Mouse (Mus musculus): ENCODE results near the gene Ppara.

Gene Ppara

DNA sequence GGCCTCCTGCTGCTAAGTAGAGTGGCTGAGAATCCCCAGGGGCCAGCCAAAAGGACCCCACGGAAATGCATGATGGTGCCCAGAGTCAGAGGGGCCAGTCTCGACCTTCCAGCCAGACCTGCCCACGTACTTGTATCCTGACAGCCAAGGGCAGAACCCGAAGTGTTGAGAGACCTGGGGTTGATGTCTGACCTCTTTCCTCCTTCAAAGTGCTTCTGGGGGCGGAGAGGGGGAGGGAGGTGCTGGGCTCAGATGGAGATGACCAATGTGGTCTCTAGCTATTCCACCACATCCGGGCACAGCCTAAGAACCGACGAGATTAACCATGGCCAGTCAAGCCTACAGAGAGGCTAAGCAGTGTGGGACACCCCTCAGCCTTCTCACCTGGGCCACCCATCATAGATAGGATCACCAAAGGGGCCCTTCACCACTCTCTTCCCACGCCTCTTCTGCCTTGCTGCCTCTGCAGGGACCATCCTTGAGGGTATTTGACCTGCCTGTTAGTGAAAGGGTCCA is 29.7 kb upstream of the Ppara start:
- DNase-seq (ENCODE audit: low spot score in 2 of 2) = no peak

DNA sequence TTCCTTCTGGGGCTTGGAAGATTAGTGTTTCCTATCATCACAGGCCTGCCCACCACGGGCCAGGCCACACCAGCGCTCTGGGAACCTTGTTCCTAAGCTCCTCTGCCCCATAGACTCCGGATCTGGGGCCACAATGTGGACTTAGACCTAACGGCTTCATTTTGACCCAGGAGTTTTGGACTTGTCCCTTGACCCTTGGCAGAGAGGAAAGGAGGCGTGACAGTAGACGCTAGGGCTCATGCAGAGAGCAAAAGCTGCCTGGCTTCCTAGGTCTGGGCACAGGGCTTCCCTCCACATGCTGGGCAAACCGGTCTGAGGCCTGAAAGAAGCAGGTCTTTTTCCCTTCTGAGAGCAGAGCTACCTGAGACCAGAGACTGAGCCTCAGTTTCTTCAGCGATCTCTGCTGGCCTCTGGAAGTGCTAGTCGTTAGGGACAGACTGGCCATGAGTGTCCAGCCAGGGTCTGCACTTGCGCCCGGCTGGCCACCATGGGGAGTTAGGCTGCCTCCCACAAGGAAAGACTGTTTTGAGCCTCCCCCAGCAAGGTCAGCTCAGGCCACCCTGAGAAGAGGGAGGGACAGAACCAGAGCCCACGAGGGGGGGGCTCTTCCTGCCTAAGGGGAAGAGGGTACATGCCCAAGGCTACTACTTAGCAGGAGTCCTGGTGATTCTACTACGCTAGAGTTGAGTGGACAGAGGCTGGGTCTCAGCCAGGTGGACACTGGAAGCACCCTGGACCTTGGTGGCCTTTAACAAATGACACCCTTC is 29.0 kb upstream of the Ppara start:
- DNase-seq (ENCODE audit: low spot score in 2 of 2) = no peak

DNA sequence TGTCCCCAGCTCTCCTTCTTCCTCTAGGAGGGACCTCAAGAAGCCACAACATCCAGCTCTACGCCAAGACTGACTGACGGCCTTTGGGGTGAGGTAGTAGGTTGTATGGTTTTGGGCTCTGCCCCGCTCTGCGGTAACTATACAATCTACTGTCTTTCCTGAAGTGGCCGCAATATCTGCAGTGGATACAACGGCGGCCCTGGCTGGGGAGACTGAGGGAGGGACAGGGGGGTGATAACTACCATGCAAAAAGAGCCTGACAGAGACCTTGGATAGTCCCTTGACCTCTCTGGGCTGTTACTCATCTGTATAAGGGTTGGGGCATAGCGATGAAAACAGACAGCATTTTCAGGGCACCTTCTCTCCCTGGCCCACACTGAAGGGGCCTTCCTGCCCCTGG is 28.3 kb upstream of the Ppara start:
- no peak for DNase-seq (ENCODE audit: low spot score in 2 of 2)

DNA sequence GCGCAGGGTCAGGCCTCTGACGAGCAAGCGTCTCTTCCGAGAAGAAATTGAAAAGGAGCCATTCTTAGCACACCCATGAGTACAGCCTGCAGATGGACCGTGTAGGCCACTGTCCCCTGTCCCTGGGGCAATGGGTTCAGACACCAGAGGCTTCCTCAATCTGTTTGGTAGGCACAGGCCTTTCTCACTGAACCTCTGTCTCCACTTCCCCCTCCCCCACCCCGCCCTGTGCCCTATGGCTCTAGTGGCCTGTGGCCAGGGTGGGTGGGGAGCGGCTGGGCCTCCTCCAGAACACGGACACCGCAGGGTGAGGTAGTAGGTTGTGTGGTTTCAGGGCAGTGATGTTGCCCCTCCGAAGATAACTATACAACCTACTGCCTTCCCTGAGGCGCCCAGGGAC is 27.8 kb upstream of the Ppara start:
- no peak for DNase-seq (ENCODE audit: low spot score in 2 of 2)

DNA sequence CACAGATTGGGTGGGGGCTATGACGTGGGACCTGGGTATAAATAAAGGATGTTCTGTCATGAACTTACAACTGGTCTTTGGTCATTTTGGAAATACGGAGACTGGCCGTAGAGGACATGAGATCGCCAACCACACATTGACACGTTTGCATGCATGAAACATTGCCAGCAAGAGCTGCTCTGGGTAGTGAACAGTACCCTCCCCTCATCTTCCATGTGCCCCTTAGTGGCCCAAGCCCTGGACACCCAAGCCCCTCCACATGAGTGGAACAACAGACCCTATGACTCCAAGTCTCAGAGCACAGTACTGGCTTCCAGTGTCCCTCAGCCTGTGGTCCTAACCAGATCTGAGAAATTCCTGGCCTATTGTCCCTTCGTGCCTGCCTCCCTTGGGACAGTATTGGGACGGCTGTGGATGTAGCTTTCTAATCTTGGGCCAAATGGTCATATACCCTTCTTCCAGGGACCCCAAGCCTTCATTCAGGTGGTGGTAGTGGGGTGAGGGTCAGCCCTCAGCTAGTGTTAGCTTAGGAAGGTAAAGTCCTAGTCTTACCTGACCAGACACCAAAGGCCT is 27.2 kb upstream of the Ppara start:
- DNase-seq (ENCODE audit: low spot score in 2 of 2) = no peak

DNA sequence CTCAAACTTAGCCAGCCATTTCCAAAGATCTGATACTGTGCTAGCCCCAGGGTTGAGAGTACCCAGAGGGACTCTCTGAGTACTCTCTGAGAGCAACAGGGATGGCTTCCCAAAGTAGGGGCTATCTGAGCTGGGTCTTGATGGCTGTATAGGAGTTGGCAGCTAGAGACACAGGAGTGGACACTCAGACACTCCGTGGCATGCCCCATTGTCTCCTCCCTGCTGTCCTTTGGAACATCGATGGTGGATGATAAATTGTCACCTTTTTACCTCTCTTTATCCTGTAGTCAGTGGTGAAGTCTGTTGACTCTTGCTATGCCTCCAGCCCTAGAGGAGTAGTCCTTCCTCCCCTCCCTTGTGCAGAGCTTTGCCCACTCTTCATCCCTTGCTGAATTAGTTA is 26.6 kb upstream of the Ppara start:
- no peak for DNase-seq (ENCODE audit: low spot score in 2 of 2)

DNA sequence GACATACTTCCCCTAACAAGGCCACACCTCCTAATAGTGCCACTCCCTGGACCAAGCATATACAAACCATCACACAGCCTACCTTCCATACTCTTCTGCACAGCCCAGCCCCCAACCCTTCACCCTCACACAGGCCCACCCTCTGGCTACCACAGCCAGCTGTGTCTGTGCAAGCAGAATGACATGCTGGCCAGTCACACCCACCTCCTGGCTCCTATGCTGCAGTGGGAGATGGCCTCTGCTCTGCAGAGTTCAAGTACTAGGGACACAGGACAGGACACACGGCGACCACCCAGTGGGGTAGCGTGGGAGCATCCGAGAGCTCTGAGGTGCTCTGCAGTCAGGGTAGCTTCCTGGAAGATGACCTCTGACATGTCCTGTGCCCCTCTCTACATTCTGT is 25.9 kb upstream of the Ppara start:
- no peak for DNase-seq (ENCODE audit: low spot score in 2 of 2)

DNA sequence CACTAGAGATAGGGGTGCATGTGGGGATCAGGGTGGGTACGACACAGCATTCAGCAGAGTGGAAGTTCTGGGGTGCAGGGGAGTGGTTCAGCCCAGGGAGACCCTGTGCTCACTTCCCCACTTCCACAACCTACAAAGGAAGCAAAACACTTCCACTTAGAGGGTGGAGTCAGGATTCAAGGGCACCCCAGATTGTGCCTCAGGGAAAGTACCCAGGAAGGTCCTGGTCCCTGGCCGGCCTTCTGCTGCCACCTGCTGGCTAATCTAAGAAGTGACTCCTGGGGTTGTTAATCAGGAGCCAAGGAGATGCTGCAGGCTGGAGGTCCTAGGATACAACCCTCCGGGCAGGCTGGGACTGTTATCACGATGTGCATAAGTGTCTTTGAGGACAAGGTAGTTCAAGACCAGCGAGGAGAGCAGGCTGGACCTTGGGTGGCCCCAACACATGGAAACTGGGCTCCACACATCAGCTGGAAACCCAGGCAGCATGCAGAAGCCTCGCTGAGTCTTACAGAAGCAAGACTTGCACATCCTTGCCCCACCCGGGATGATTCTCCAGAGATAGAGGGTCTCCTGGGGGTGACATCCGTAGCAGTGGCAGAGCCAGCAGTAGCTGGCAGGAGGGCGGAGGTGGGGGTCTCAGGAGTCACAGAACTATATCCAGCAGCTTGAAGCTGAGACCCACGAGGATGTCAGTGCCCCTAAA is 25.4 kb upstream of the Ppara start:
- DNase-seq (ENCODE audit: low spot score in 2 of 2) = peak; percentile 71 to 88

DNA sequence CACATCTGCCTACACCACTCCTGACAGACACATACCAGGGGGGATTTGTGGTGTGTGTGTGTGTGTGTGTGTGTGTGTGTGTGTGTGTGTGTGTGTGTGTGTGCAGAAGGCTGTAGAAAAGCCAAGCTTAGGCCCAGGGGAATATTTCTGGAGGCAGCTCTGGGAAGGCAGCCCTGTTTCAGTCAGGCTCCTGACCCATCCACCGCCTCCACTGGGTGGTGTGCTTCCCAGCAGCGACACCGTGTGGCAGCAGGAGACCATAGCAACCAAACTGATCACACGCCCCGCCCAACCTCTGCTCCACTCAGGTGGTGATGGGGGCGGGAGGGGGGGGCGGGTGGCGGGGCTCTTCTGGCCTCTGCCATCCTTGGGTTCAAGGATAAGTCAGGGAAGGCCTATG is 24.6 kb upstream of the Ppara start:
- peak; percentile 66 to 87 for DNase-seq (ENCODE audit: low spot score in 2 of 2)

DNA sequence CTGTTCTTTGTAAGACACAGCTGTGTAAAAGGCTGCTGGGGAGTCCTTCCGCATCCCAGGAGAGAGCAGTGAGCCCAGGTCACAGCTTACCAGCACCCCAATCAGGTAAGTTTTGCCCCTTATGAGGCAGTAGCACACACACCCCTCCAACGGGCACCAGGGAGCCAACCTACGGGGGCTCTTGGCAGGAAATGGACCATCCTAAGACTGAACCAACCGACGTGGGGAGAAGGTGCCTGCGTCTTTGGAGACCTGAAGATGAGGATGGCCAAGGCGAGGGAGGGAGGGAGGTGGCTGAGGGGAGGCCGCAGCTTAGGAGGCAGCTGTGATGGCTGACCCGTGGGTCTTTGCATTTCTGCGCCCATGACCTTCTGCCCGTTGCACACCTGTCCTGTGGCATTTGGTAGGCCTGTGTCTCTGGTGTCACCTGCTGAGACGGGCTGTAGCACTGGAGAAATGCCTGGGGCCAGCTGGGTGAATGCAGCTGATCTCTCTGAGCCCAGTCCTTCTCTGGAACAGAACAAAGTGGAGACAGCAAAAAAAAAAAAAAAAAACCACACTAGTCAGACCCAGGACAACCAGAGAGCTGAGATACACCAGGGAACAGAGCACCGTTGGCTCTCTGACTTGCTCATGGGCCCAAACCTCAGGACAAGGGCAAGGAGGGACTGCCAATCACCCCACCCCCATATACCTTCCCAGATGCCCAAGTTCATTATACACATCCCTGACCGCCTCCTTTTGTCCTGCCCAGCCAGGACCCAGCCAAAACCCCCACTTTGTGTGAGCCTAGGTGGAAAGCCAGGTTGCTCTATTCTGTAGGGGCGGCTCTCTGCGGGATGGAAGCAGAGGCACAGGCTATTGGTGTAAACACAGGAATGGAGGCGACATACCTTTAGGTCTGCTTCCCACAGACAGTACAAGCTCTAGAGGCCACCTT is 23.9 kb upstream of the Ppara start:
- no peak for DNase-seq (ENCODE audit: low spot score in 2 of 2)

DNA sequence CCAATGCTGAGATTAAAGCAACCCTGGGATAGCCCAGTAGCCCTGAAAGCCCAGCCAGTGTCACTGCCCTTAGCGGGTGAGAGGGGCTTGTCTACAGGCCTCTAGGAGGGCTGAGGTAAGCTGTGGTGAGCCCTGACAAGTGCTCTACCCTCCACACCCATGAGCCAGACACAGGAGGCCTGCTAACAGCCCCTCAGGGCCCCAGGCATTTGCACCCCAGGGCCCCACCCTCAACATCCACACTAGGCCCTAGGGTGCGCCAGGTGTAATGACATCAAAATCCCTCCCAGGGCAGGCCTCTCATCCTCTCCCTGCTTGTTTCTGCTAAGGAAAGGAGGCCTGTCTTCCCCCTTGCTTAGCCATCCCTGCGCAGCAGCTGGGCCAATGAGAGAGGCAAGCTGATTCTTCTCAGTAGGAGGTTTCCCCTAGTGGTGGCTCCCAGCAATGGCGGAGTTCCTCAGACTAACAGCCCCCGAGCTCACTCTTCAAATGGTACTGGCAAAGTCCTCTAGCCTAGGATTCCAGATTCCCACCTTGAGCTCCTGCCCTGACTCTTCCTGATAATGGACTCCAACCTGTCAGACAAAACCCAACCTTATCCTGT is 22.1 kb upstream of the Ppara start:
- no peak for DNase-seq (ENCODE audit: low spot score in 2 of 2)

DNA sequence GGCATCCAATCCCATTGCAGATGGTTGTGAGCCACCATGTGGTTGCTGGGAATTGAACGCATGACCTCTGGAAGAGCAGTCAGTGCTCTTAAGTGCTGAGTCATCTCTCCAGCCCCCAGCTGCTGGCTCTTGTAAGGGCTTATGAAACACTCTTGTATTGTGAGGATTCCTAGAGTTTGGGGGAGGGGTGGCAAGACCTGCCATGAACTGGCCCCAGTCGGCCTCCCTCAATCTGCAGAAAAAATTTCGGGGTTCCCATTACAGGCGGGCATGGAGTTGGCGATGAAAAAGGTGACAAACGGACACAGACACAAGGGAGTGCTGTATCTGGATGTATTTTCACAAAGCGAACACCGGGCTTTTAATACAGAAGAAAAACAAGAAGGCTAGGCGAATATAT is 21.4 kb upstream of the Ppara start:
- DNase-seq (ENCODE audit: low spot score in 2 of 2) = no peak

DNA sequence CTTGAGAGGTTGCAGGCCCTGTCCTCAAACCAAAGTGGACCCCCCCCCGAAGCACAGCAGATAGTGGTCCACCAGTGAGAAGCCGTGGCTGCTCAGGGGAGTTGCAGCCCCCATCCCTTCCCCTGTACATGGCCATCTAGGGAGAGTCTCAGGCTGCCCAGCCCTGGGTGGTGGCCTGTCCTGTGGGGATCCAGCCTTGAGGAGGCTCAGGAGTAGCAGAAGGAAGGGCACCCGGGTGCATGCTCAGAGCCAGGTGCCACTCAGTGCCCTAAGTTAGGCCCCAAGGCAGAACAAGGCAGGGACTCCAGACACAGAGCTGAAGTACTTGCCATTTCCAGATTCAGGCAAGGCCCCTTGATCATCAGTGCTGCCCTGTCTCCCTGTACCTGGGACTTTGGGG is 19.7 kb upstream of the Ppara start:
- DNase-seq (ENCODE audit: low spot score in 2 of 2) = no peak

DNA sequence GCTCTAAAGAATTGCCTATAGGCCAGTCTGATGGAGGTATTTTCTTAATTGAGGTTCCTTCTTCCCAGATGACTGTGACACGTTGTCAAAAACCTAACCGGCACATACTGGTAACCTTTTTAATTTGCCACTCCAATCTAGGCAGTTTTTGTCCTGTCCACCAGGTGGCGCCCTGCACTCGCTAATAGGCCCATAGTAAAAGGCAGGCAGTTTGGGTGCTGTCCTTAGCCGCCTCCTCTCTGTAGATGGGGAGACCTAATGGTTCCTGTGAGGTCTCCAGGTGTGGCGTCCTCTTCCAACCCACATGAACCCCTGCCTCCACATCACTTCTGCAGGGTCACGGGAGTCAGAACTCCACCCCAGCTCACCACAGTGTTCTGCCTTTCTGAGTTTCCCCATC is 18.7 kb upstream of the Ppara start:
- peak; percentile 75 to 94 for DNase-seq (ENCODE audit: low spot score in 2 of 2)

DNA sequence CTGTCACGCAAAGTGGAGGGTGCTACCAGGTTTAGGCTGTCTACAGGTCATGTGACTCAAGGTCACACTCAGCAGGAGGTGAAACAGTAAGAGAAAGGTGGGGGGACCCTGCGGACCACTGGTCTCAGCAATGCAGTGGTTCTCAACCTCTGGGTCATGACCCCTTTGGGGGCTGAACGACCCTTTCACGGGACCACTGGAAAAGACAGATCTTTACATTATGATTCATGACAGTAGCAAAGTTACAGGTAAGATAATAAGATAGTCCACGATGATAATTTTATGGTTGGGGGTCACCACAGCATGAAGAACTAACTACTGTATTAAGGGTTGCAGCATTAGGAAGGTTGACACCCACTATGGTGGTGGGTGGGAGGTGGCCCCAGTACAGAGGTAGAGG is 18.2 kb upstream of the Ppara start:
- DNase-seq (ENCODE audit: low spot score in 2 of 2) = no peak

DNA sequence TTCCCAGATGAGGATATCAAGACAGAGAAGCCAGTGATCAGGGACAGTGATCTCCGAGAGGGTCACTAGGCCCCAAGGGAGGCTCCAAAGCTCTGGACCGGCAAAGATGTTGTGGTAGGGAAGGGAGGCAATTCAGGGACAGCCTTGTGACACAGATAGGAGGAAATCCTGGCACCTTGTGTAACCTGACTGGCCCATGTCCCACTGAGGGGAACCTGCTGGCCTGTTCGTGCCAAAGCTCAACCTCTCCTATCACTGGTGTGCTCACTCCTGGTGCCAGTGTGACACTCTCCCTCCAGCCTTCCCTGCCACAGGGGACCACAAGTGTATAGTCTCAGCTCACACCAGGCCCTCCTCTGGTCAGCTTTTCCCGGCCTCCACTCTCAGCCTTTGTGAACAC is 17.8 kb upstream of the Ppara start:
- DNase-seq (ENCODE audit: low spot score in 2 of 2) = no peak

DNA sequence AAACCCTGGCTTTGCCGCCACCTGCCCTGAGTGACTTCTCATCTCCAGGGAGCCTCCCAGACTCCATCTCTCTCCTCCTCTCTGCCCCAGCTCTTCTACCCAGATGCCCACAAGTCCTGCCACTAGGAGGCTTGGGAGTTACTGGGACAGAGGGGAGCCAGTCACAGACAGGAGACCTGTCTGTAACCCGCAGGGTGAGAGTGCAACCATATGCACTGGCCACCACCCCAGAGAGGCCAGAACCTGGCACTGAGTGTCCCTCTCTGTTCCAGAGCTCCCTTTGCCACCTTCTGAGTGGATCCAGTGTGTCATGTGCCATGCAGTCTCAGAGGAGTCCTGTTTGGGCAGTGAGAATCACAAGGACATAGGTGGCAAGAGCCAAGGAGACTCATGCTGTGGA is 17.0 kb upstream of the Ppara start:
- no peak for DNase-seq (ENCODE audit: low spot score in 2 of 2)

DNA sequence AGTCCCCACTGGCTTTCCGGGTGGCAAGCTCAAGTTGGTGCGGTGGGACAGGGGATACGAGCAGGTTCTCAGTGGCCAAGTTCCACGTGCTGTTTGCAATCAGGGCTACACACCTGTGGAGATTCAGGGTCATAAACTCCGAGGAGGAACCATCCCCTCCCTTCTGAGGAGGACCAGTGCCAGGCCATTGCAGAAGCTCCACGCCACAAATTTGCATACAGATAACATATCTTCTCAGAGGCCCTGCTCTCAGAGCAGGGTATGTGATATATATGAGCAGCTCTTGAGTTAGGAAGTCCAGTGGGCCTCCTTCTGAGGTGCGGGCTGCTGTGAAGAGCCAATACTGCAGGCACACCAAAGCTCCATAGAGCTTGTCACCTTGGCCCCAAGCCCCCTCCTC is 15.8 kb upstream of the Ppara start:
- no peak for DNase-seq (ENCODE audit: low spot score in 2 of 2)

DNA sequence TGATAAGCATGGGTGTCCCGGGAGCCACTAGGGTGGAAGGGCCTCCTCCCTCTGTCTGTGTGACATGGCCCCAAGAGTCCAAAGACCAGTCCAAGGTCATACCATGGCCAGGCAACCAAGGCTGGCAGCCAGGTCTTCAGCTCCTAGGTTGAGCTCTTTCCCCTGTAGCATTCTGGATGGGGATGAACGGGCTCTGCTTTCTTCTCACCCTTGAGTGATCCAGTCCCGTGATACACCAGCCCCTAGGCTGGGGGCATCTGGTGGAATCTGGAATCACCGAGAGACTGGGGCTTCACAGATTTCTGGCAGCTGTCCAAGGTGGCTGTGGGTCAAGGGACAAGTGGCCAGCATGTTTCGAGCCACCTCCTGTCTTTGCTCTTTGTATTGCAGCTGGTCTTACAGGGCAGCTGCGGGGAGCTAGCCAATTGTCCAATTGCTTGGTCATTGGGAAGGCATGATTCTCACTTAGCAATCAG is 14.4 kb upstream of the Ppara start:
- no peak for DNase-seq (ENCODE audit: low spot score in 2 of 2)

DNA sequence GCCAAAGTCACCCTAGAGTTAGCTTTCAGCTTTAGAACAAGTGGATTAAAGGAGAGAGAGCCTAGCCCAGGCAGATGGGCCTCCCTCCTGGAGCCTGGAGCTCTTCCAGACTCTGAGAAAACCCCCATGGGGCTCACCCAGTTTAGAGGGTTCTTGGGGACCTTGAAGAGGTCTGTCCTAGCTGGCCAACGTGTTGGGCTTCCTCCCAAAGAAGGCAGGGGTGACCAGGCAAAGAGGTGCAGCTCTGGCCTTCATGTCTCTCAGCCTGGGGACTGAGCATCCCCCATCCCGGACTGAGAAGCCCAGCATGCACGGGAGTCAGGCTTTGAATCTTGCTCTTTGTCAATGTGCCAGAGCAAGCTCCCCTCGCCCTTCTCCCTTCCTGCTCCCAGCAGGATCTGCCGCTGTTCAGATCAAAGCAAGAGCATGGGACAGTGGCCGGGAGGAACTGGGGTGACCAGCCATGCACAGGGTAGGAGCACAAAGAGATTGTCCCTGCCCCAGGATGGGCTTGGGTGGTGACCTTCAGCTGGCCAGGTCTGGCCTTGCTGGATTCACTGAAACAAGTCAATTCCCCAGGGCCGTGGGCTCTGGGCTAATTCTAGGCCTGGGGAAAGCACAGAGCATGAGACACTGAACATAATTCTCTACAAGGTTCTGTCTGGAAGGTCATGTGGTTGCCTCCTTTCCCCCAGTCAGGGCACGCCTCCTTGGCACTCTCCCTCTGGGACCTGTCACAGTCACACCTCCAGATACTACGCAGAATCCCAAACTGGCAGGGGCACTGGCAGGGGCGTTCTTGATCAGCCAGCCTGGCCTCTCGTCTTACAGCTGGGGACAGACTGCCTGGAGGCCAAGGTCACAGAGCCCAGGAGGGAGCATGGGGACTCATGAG is 10.3 kb upstream of the Ppara start:
- no peak for DNase-seq (ENCODE audit: low spot score in 2 of 2)
